In the genomic region with DNA sequence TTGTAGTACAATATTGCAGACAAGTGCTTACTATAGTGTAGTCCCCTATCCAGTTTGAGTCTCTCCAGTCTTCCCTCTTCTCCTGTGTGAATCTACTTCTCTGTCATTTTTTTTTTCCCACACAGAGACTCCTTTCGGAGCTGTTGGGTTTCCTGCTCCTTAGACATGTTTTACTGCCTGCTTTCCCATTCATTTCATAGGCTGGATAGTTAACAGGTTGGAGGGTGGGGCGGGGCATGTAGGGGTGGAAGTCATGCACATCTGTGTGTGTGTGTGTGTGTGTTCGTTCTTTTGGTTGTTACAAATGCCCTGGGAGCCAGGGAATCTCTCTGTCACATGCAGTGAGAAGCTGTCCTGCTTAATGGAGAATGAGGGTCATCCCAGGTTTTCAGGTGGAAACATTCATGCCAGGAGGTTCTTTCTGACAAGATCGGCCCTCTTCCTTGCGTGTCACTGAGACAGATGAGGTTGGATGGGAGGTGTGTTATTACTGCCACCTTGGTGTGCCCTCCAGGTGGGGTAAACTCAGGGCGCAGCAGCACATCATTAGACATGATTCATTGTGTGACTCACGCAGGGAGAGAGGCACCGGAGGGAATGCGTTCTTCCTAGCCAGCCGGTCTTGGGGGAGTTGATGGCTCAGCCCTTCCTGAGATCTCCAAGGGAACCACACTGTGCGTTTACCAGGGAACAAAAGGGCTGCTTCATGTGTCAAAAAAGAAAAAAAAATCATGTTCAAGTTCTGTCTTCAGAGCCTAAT, we compare ENCODE assay signal across 11 mouse cellular contexts. TPM values are rescaled to one million over a fixed set of nuclear protein-coding genes. Genes with fewer than 3 reads are reported as not detected.
DNase-seq lines count a peak whose midpoint lies in the region; ATAC-seq and TF ChIP-seq lines count a peak whose summit lies in the region.
"Had no signal": no experiment of that assay in that cellular context is flagged by ENCODE, and none has a peak within 500 bp of the region (broad histone marks: within the 10 kb centered on the region; RNA-seq: fewer than 3 reads in every experiment).

No protein-coding gene starts in this region.

- DNase-seq in forebrain, postnatal 0 days: no peak
- peak; percentile 59 for DNase-seq in thymus, postnatal 14 days
- no peak for DNase-seq in thymus, postnatal 0 days (ENCODE audit: low spot score)
- DNase-seq in left cerebral cortex, postnatal 36 days (ENCODE audit: low spot score in 2 of 2): peak; percentile 35
- no peak for DNase-seq in spleen, adult 18-20 months
- DNase-seq in forebrain, embryonic 14.5 days (ENCODE audit: low spot score): no peak
- no peak for DNase-seq in retina, embryonic 14.5 days (ENCODE audit: low spot score)
- DNase-seq: cerebellum, adult 18-20 months; kidney, adult 2 months; lung, postnatal 10 days had no signal

- no peak overlapping the region for H3K9ac ChIP-seq in forebrain, postnatal 0 days
- H3K9ac ChIP-seq in forebrain, embryonic 13.5 days: no peak overlapping the region
- H3K9ac ChIP-seq in forebrain, embryonic 14.5 days (ENCODE audit: low read length): no peak overlapping the region

- 0 out of 2 replicates have a peak, but pooled peaks have one; percentile 25 for ATAC-seq in forebrain, postnatal 0 days
- ATAC-seq in forebrain, embryonic 13.5 days: no peak
- no peak for ATAC-seq in forebrain, embryonic 14.5 days

- H3K4me3 ChIP-seq in forebrain, postnatal 0 days (ENCODE audit: low read depth, low read length): no peak overlapping the region
- H3K4me3 ChIP-seq in forebrain, embryonic 13.5 days: no peak overlapping the region
- H3K4me3 ChIP-seq in forebrain, embryonic 14.5 days (ENCODE audit: low read depth, low read length): no peak overlapping the region

- WGBS in forebrain, postnatal 0 days: 55% methylated on average over 11 of the region's 11 CpGs
- 60% methylated on average over 11 of the region's 11 CpGs for WGBS in forebrain, embryonic 13.5 days
- 65% methylated on average over 11 of the region's 11 CpGs for WGBS in forebrain, embryonic 14.5 days

- no peaks in the 10 kb centered on the region for H3K9me3 ChIP-seq in forebrain, postnatal 0 days (ENCODE audit: low read length)
- H3K9me3 ChIP-seq in forebrain, embryonic 13.5 days (replicated peaks): no peaks in the 10 kb centered on the region
- no peaks in the 10 kb centered on the region for H3K9me3 ChIP-seq in forebrain, embryonic 14.5 days (replicated peaks; ENCODE audit: control insufficient read depth, low read length)

- H3K36me3 ChIP-seq in forebrain, postnatal 0 days (ENCODE audit: insufficient read depth): no peaks in the 10 kb centered on the region
- H3K36me3 ChIP-seq in forebrain, embryonic 13.5 days (ENCODE audit: poor library complexity, severe bottlenecking): no peaks in the 10 kb centered on the region
- H3K36me3 ChIP-seq in forebrain, embryonic 14.5 days (ENCODE audit: control insufficient read depth, insufficient read depth, low read length): no peaks in the 10 kb centered on the region

- no peak overlapping the region for H3K27ac ChIP-seq in forebrain, postnatal 0 days (ENCODE audit: low read depth, low read length)
- no peak overlapping the region for H3K27ac ChIP-seq in forebrain, embryonic 13.5 days
- no peak overlapping the region for H3K27ac ChIP-seq in forebrain, embryonic 14.5 days (ENCODE audit: low read depth, low read length)

- no peak for TF ChIP-seq CTCF in forebrain, postnatal 0 days (IDR thresholded peaks at IDR 0.05; ENCODE audit: low read depth)

- no peak overlapping the region for H3K4me2 ChIP-seq in forebrain, postnatal 0 days (ENCODE audit: low read depth)
- no peak overlapping the region for H3K4me2 ChIP-seq in forebrain, embryonic 13.5 days
- H3K4me2 ChIP-seq in forebrain, embryonic 14.5 days (ENCODE audit: low read length): no peak overlapping the region

- H3K27me3 ChIP-seq in forebrain, postnatal 0 days (ENCODE audit: insufficient read depth, low read length): no peaks in the 10 kb centered on the region
- H3K27me3 ChIP-seq in forebrain, embryonic 13.5 days: no peaks in the 10 kb centered on the region
- H3K27me3 ChIP-seq in forebrain, embryonic 14.5 days (replicated peaks; ENCODE audit: control insufficient read depth, insufficient read depth, low read length): no peaks in the 10 kb centered on the region

- intact Hi-C loops in left cerebral cortex, postnatal 36 days (cut with DNase I): loop anchor here (2.0 kb wide), 1 partner anchor 36 kb away; no protein-coding TSS in a partner anchor

- H3K4me1 ChIP-seq in forebrain, postnatal 0 days (ENCODE audit: insufficient read depth): peaks cover 4% of the 10 kb centered on the region; the same call in 1 of the 2 replicates
- H3K4me1 ChIP-seq in forebrain, embryonic 13.5 days: peaks cover 5% of the 10 kb centered on the region; the same call in 1 of the 2 replicates
- no peaks in the 10 kb centered on the region for H3K4me1 ChIP-seq in forebrain, embryonic 14.5 days (ENCODE audit: control insufficient read depth, insufficient read depth, low read length)

RNA-seq across cellular contexts. Expression of a gene that starts 4.7 kb away (rescaled TPM):
- total RNA-seq in forebrain, postnatal 0 days (2014; rRNA removed): 80.2 and 80.4 TPM in 2 replicates
- 30.1 and 37.1 TPM in 2 replicates for polyA plus RNA-seq in forebrain, postnatal 0 days (2015; fragmentation: Nextera tagmentation; extraction: Ambion mirVana)
- 36.6 and 43.6 TPM in 2 replicates for polyA plus RNA-seq in forebrain, embryonic 13.5 days (2015; fragmentation: Nextera tagmentation; extraction: Ambion mirVana)
- polyA plus RNA-seq in thymus, postnatal 0 days (2015; fragmentation: Nextera tagmentation; extraction: Ambion mirVana): 73.7 and 80.7 TPM in 2 replicates
- 100 to 1,000 TPM in 1 of 2 experiments, 10 to 100 TPM in 1; 88.0 to 122 TPM for total RNA-seq in left cerebral cortex, postnatal 36 days (2021)
- 31.7 and 49.8 TPM in 2 replicates for polyA plus RNA-seq in forebrain, embryonic 14.5 days (2014; fragmentation: Nextera tagmentation; extraction: Ambion mirVana)

RNA-seq across cellular contexts. Expression of a gene that starts 44.9 kb away (rescaled TPM):
- total RNA-seq in forebrain, postnatal 0 days (2014; rRNA removed): 0.76 and 1.3 TPM in 2 replicates
- polyA plus RNA-seq in forebrain, postnatal 0 days (2015; fragmentation: Nextera tagmentation; extraction: Ambion mirVana): 1.4 and 1.6 TPM in 2 replicates
- polyA plus RNA-seq in forebrain, embryonic 13.5 days (2015; fragmentation: Nextera tagmentation; extraction: Ambion mirVana): 2.4 and 2.8 TPM in 2 replicates
- 1.2 and 1.8 TPM in 2 replicates for polyA plus RNA-seq in thymus, postnatal 0 days (2015; fragmentation: Nextera tagmentation; extraction: Ambion mirVana)
- total RNA-seq in left cerebral cortex, postnatal 36 days (2021): 1 to 10 TPM; 2.0 to 3.7 TPM
- 1.0 and 1.1 TPM in 2 replicates for polyA plus RNA-seq in forebrain, embryonic 14.5 days (2014; fragmentation: Nextera tagmentation; extraction: Ambion mirVana)

Comparison
In these comparisons a context has a peak if more than half of its experiments do, and no peak if none do; other contexts are left out.
1. DNase-seq: peak in thymus, postnatal 14 days (single experiment) and left cerebral cortex, postnatal 36 days (2 of 2); none in forebrain, postnatal 0 days (single experiment), thymus, postnatal 0 days (single experiment), spleen, adult 18-20 months (0 of 2), forebrain, embryonic 14.5 days (single experiment) and retina, embryonic 14.5 days (single experiment).